Mouse (Mus musculus) olfactory bulb, adult 2 months (tissue): ENCODE results near the gene Fbxw9. TPM values are rescaled to one million over a fixed set of nuclear protein-coding genes. Genes with fewer than 3 reads are reported as not detected.
A peak's percentile ranks its signal among the peaks of the same experiment; 100 is the strongest.
"Not testable (repeated sequence)": the region's sequence is repeated elsewhere in the genome, so short reads cannot be mapped to it uniquely, and the experiment has no call there.

Source experiments
- H3K27ac ChIP-seq: fragments of 200-500 bp; 2 replicates; pipeline ENCODE4 v1.5.1; 2012; ENCODE audit warnings: low read depth, low read length; ENCODE audit not compliant: insufficient read depth
- H3K4me1 ChIP-seq: fragments of 200-500 bp; 2 replicates; pipeline ENCODE4 v1.6.1; 2012; ENCODE audit warnings: low read length; ENCODE audit not compliant: control insufficient read depth, insufficient read depth
- H3K4me3 ChIP-seq: fragments of 200-500 bp; 2 replicates; pipeline ENCODE4 v1.5.1; 2012; ENCODE audit warnings: mild to moderate bottlenecking, low read depth, low read length, moderate library complexity; ENCODE audit not compliant: insufficient read depth
- CTCF ChIP-seq: fragments of 200-500 bp; IDR thresholded peaks from 2 replicates; pipeline ENCODE4 v1.5.1; 2012; ENCODE audit warnings: low read depth, mild to moderate bottlenecking, low read length, moderate library complexity; ENCODE audit not compliant: insufficient read depth
- POLR2A ChIP-seq: fragments of 200-500 bp; IDR thresholded peaks from 2 replicates; pipeline ENCODE4 v1.6.1; 2012; ENCODE audit warnings: mild to moderate bottlenecking, low read depth, low read length, moderate library complexity; ENCODE audit not compliant: insufficient read depth
- whole genome bisulfite sequencing: fragments of 180-500 bp; shearing (Covaris S2); methylation state at CpG from one replicate; pipeline ENCODE4 v1.1.7; 2018; 5-methylcytosine and 5-hydroxymethylcytosine counted together
- polyA plus RNA-seq: library from polyadenylated mRNA; stranded (reverse); fragments of >200 nt; gene quantifications from 2 replicates; pipeline ENCODE4 v1.2.4, GENCODE M21; 2012; ENCODE audit warnings: low replicate concordance; ENCODE audit not compliant: missing spikeins, insufficient read depth, insufficient read length

Gene Fbxw9
- polyA plus RNA-seq, 1 experiment = not detected

- no peak overlapping the region for H3K27ac ChIP-seq
- no peak for TF ChIP-seq POLR2A
- TF ChIP-seq CTCF = peak; percentile 57
Observed at GRCm38 (mm10) chr8:85076993-85077392, 17.1 kb downstream of the Fbxw9 start.

DNA sequence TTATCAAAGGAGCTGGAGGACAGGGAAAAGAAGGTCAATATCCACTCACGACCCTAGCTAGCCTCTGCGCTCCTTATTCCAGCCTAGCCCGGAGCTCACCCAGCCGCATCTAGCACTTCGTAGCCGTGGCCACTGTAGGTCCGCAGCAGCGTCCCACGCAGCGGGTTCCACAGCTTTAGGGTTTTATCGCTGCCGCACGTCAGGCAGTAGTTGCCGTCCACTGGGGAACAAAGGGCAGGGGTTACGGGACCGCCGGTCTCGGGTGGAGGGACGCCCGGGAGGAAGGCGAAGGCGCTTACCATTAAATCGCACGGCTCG, 20.3 kb downstream of the Fbxw9 start:
- TF ChIP-seq CTCF (no peak), POLR2A (no peak)
- Histone ChIP-seq H3K4me1 (peaks cover 22% of the 10 kb centered on the region), H3K4me3 (peak overlapping the region; percentile 70), H3K27ac (0 out of 2 replicates have a peak overlapping the region, but pooled peaks have one; percentile 55)
- under 1% methylated on average over 25 of the region's 25 CpGs for WGBS

More at GRCm38 (mm10) chr8:85076993-85077392, 17.1 kb downstream of the Fbxw9 start:
- WGBS = 0% methylated on average over 2 of the region's 2 CpGs
- no peak overlapping the region for H3K4me3 ChIP-seq
- H3K4me1 ChIP-seq = peaks cover 25% of the 10 kb centered on the region

- TF ChIP-seq CTCF (no peak), POLR2A (no peak)
- peaks cover 22% of the 10 kb centered on the region for H3K4me1 ChIP-seq
- H3K27ac ChIP-seq = peak within 1 kb of the TSS; percentile 55; the same call in 1 of the 2 replicates
- under 1% methylated on average over 30 of the region's 30 CpGs for WGBS
- H3K4me3 ChIP-seq = peak within 1 kb of the TSS; percentile 70
Observed at GRCm38 (mm10) chr8:85080532-85081215, 20.8 kb downstream of the Fbxw9 start, which contains the start of gene Wdr83os. Gene Wdr83os (plus strand): TSS chr8:85080740.

DNA sequence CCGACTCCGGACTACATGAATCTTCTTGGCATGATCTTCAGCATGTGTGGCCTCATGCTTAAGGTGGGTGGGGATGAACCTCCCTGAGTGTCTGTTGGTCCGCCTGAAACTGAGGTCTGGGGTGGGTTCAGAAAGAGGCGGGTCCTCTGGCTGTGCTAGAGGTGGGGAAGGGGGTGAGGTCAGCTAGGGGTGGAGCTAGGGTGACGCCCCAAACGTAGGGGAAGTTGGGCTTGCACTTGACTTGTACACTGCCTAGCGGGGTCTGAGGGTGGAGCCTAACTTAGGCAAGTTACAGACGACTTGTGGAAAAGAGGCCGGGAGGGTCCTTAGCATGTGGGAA, 21.3 kb downstream of the Fbxw9 start, which contains the start of gene Wdr83:
TSS of gene Wdr83 (minus strand) at position 91 of the 340 bp plus-strand sequence.
- H3K4me3 ChIP-seq = peak within 1 kb of the TSS; percentile 70
- WGBS = 1% methylated on average over 9 of the region's 9 CpGs
- peak within 1 kb of the TSS; percentile 55; the same call in 1 of the 2 replicates for H3K27ac ChIP-seq
- H3K4me1 ChIP-seq = peaks cover 22% of the 10 kb centered on the region
- TF ChIP-seq CTCF (no peak), POLR2A (no peak)

DNA sequence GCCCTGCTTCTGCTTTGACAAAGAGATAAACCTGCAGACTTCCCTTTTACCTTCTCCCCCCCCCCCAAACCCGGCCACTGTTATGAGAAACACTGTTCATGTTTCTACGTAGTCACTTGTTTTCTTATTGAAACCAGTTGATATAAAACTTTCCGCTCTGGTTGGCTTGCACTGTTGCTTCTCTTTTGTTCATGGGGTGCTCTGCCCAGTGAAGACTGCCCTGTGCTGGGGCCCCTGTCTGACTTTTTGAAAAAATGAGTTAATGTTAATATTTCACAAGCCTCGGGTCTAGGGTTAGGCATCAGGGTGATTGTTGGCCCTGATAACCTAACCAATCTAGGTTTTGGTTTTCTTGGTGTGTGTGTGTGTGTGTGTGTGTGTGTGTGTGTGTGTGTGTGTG, 22.3 kb downstream of the Fbxw9 start:
- not testable (repeated sequence) for H3K27ac ChIP-seq, H3K4me3 ChIP-seq
- WGBS = 91% methylated on average over 4 of the region's 4 CpGs
- peaks cover 22% of the 10 kb centered on the region for H3K4me1 ChIP-seq

DNA sequence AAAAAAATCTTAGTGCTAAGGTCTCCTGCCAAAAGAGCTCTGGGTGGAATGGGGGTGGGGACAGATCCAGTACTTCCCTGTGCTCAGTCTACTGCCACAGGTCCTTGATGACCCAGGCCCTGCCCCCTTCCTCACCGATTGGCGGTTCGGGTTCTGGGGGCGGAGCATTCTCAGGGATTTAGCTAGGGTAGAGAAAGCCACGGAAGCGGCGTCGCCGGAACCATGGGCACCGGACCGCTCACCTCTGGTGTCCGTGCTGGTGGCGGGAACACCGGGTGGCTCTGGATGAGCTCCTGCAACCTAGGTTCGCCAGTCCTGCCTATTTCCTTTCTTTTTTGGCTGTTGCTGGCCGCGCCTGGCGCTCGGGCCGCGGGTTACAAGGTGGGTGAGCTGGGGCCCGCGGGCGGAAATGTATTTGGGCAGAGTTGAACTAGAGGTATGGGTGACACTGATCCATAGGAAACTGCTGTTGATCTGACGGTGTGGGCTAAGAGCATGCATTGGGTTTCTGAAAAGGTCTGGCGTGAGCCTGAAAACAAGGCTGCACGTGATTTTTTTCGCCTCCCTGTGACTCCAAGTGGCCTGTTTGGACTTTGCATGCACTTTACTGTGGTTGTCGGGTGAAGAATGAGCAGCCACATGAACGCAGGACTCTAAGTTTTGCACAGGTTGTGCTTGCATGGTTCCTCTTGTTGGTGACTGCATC, 23.4 kb downstream of the Fbxw9 start, which contains the start of gene Man2b1:
TSS of gene Man2b1 (plus strand) at position 163 of the 706 bp plus-strand sequence.
- peaks cover 22% of the 10 kb centered on the region for H3K4me1 ChIP-seq
- H3K4me3 ChIP-seq = peak within 1 kb of the TSS; percentile 72
- H3K27ac ChIP-seq = no peak within 1 kb of the TSS
- TF ChIP-seq POLR2A (peak; percentile 79), CTCF (peak; percentile 18; the same call in 1 of the 2 replicates)
- WGBS = under 1% methylated on average over 30 of the region's 30 CpGs

- TF ChIP-seq CTCF (no peak), POLR2A (no peak)
- Histone ChIP-seq H3K4me1 (peaks cover 19% of the 10 kb centered on the region), H3K4me3 (no peak overlapping the region), H3K27ac (no peak overlapping the region)
- WGBS = 90% methylated on average over 8 of the region's 8 CpGs
Observed at GRCm38 (mm10) chr8:85084633-85085032, 24.8 kb downstream of the Fbxw9 start.

- H3K4me3 ChIP-seq = no peak overlapping the region
- H3K27ac ChIP-seq = no peak overlapping the region
- peaks cover 13% of the 10 kb centered on the region for H3K4me1 ChIP-seq
- TF ChIP-seq CTCF = no peak
- TF ChIP-seq POLR2A = no peak
- 87% methylated on average over 3 of the region's 3 CpGs for WGBS
Observed at GRCm38 (mm10) chr8:85086238-85086637, 26.4 kb downstream of the Fbxw9 start.

- TF ChIP-seq POLR2A (no peak), CTCF (no peak)
- H3K27ac ChIP-seq = no peak overlapping the region
- H3K4me3 ChIP-seq = no peak overlapping the region
- WGBS = 52% methylated on average over 2 of the region's 2 CpGs
- H3K4me1 ChIP-seq = peaks cover 4% of the 10 kb centered on the region
Observed at GRCm38 (mm10) chr8:85088771-85089170, 28.9 kb downstream of the Fbxw9 start.
